Mouse (Mus musculus): ENCODE results near the gene Cdkl4.
"Not testable (repeated sequence)": the region's sequence is repeated elsewhere in the genome, so short reads cannot be mapped to it uniquely, and the experiment has no call there.

Gene Cdkl4

DNA sequence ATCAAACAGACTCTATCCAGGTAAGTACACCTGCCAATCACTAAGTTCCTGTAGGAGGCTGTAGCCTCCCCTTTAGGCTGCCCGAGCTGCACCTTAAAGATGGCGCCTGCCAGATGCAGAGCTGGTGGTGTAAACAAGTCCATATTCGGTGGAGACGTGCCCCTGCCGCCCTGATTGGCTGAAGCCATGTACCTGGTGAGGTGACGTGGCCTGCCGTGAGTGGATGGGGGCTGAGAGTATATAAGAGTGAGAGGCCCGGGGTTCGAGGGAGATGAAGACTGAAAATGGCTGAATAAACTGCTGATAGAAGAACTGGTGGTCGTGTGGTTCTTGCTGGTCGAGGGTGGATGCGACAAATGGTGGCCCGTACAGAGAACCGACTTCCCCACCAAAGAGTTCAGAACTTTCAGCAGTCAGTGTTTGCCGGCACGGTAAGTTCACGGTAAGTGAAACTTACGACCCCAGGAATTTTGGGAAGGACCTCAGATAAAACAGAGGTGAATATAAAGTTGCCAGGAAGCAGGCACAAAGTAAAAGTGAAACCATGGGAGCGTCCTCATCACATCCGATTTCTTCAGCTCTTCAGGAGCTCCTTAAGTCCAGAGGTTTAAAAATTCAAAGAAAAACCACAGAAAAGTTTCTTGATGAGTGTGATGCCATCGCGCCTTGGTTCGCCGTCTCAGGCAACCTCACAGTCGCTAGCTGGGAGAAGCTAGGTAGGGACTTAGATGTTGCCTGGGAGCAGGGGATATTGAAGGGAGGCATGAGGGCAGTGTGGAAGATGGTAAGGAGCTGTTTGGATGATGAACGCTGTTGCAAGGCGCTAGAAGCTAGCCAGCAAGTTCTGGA lies 13.6 kb downstream of the Cdkl4 start:
- not testable (repeated sequence) for DNase-seq

DNA sequence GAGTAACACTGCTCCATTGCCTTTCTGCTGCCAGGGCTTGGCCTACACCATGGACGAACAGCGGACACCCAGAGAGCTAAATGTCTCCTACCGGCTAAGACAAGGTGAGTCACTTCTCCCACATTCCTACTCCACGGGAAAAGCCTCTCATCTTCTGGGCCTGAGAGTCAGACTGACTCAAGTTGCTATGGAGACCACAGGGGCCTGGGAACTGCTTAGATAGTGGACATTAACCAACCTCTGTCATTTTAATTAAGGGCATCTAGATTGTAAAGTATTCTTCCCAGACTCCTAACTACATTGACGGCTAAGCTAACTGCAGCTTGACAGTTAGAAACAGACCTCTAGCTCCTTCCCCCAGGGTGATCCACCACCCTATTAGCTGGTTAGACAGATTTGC lies 14.8 kb downstream of the Cdkl4 start:
- no peak for DNase-seq

DNA sequence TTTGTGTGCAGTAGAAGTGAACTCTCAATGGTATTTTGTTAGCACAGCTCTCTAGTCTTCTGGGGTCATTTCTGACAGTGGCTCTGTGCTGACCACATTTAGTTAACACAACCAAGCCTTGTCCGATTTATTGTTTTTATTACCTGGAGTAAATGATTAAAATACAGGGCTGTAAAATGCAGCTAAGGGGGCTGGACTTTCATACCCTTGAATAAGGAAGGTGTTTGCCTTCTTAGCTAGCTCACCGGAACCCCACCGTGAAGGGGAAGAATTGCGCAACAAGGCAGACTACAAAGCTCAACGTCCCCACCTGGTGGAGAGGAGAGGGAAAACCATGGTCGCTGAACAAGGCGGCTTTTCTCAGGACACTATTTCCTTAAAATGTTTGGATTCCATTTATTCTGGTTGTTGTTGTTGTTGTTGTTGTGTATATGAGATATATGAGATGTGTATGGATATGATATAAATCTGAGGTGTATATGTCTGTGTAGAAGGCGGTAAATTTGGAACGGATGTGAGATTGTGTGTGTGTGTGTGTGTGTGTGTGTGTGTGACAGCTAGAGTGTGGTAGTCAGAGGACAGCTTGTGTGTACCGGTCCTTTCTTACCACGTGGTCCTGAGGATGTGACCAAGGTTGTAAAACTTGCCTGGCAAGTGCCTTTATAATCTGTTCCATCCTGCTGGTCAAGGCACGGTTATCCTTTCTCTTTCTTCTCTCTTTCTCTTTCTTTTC lies 16.8 kb downstream of the Cdkl4 start:
- DNase-seq = peak; percentile 63

DNA sequence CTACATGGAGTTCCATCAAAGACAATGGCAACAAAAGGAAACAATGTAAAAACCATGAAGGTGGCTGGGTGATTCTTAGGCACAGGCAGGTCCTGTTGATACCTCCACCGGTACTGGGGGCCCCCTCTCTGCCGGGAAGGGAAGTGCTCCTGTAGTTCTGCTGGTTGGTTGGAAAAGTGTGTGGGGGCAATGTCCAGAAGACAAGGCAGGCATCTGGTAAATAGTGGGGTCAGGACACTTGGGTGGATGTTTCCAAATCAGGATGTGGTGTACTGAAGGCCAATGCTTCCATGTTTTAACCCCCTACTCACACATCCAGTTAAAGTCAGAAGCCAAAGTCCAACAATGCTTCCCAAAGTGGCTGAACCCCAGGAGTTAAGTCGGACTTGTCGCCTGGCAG lies 17.9 kb downstream of the Cdkl4 start:
- no peak for DNase-seq

DNA sequence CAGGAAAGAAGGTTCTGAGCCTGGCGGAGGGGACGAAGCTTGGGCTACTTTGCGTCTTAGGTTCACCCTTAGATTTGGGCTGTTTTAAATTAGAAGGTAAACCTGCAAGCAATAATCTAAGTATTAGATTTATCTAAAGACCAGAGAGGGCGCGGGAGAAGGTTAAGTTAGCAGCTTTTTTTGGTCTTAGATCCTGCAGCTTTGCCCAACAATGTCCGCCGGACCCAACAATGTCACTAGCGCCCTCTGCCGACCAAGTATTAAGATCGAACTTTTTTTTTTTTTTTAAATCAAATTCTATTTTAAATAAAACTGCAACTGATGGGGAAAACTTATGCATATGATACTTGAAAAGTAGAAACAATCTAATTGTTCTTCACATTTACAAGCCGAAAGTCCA lies 18.6 kb downstream of the Cdkl4 start:
- no peak for DNase-seq

DNA sequence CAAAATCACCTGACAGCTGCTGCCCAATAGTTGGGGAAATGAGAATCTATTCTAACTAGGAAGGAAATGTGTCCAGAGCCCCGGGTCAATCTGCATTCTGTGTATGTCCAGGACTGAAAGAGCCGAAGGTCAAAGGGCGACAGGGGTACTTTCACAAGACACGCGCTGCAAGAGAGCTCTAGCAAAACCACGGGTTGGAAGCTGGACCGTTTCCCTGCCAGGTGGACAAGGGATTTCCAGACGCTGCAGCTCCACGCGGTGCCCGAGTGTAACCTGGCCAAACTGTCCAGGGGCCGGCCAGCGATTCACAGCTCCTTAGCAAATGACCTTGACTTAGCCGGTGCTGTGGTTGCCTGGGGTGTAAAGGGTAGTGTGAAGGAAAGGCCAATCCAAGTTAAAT lies 19.0 kb downstream of the Cdkl4 start:
- DNase-seq = no peak

DNA sequence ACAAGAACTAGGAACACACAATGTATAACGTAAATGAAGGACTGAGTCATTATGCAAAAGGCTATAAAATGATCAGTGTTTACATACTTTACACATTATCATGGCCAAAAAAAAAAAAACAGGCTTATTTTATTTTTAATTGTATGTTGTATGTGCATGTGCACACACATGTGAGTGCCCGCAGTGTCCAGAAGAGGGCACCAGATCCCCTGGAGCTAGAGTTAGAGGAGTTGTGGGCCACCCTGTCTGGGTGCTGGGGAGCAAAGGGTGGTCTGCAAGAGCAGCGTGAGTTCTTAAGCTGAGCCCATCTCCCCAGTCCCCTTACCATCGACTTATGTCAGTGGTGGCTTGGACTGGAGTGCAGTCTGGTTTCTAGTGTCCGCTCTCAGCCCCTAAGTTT lies 20.2 kb downstream of the Cdkl4 start:
- no peak for DNase-seq

DNA sequence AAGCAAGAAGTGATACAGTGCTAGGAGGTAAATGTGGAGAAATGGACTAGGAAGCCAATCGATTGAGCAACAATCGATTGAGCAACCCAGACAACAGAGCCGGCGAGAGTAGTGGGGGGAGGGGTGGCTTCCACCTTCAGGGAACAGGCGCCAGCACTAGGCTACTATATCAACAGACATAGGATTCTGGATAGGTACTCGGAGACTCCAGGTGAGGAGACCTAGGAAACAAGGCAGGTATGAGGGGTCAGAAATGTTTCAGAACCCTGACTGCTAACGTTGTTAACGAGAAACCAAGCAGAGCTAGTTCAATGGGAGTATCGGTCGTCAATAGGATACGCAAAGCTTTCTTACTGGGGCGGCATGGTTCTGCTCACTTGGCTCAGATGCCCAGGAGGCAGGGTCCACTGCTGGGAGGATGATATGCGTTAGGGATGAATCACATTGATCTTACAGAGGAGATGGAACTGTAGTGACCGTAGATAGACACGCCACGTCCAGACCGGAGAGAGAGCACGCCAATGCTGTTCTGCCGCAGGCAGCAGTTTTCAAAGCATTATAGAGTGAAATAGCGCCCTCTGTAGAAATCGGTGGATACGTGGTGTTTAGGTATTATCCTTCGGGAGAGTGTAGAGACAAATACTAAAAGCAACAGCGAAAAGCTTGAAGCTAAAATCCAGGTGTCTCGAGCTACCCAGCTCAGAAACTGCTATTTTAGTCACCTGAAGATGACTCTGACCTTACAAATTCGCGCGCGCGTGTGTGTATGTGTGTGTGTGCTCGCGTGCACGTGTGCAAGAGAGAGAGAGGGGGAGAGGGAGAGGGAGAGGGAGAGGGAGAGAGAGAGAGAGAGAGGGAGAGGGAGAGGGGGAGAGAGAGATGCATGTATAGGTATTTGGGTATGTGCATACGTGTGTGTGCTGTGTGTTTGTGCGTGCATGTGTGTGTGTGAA lies 24.0 kb downstream of the Cdkl4 start:
- peak; percentile 80 for DNase-seq

DNA sequence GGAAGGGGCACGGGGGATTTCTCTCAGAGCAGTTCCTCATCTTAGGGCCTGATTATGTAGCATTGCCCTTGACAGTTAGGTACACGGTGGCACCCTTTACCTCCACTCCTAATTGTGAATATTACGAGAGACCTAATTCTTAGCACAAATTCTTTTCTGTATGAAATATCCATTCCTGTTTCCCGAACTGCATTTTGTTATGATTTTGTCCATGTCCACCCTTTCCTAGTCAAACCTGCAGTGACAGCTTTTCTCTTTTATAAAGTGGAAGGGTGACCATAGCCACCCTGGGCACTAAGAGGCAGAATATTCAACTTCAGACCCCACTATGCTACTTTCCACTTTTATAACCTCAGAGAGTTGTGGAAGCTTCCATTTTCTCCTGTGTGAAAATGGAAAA lies 25.0 kb downstream of the Cdkl4 start:
- no peak for DNase-seq

DNA sequence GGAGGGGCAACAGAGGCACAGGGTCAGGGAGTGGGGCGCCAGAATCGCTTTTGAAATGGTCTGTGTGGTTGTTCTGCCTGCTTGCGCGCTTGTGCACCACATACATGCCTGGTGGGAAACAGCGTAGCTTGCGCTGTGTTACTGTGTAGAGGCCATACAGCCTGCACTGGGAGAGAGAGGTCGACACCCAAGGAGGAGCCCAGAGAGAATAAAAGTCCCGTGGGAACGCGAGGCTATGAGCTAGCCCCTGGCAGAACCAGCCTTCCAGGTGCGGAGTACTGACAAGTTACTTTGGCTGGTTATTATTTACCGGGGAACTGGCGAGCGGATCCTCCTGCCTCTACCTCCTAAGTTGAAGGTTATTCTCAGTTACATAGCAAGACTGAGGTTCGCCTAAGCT lies 26.6 kb downstream of the Cdkl4 start:
- no peak for DNase-seq

DNA sequence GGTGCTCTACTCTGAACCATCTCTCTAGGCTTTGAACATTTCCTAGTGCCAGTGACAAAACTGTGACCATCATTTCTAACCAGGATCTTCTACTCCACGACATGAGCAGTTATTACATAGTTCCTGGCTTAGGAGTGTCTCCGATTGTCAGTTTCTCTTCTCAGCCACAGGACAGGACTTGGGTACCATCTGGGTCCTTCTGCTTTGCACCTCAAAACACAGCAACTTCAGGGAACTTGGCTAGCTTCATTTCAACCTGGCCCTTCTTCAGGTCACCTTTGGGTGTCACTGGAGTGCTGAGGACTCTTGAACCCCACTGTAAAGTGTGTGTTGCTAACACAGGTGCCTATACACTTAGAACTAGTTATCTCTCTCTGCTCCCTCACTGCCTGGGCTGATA lies 30.8 kb downstream of the Cdkl4 start:
- no peak for DNase-seq

DNA sequence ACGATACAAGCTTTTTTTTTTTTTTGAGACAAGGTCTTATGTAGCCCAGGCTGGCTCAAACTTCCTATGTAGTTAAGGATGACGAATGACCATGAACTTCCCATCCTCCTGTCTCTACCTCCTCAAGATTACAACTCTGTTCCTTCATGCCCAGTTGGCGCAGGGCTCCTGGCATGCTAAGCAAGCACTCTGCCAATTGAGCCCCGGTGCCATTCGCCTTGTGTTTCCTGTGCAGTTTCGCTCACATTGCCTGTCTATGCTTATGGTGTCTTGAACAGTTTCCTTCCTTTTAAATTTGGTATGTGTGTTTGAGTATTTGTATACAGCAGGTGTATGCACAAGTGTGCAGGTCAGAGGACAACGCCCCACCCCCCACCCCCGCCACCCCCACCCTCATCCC lies 31.4 kb downstream of the Cdkl4 start:
- DNase-seq = no peak

DNA sequence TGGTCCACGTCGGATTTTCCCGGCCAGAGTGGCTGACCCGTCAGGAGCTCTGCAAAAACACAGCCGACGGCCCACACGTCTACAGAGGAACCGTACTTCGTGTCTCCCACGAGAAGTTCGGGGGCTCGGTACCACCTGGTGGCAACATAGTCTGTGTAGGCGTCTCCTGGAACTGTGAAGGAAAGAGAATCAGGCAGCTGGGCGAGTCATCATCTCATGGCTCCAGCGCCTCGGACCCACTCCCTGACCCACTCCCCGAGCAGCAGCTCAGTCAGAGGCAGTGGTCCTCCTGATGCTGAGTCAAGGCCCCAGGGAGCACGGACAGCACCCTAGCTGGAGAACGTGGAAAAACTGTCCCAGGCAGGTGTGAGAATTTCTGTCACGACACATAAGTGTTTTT lies 34.0 kb downstream of the Cdkl4 start:
- no peak for DNase-seq

DNA sequence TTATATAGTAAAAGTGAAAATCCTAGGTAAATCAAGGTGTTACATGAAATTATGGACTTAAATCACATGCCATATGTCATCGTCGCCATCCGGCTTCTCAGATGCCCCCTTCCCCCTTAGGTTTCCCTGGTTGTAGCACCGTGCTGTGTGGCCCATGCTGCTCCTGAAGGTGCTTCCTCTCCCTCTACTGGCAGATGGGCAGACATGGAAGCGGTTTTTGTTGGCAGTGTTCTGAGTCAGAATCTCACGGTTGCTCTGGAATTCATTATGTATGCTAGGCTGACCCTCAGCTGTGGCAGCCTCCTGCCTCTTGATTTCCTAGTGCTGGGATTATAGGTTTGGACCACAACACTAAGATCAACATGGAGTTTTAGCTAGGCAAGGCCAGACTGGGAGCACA lies 40.5 kb downstream of the Cdkl4 start:
- no peak for DNase-seq

DNA sequence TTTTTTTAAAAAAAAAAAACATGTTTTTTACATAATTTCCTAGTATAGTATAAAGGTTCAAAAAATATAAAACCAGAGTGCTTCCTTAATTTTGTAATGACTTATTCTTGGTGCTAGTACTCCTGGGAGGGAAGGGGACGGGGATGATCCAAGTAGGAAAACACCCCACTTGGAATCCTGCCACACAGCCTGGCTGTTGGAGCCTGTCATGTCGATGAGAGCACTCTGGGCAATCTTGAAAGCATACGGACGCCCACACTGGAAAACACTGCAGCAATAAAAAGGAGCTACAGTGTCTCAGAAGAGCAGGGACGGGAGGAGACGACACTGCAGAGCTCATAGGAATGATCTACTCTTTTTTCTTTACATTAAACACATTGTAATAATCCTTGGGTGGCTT lies 42.0 kb downstream of the Cdkl4 start:
- no peak for DNase-seq

DNA sequence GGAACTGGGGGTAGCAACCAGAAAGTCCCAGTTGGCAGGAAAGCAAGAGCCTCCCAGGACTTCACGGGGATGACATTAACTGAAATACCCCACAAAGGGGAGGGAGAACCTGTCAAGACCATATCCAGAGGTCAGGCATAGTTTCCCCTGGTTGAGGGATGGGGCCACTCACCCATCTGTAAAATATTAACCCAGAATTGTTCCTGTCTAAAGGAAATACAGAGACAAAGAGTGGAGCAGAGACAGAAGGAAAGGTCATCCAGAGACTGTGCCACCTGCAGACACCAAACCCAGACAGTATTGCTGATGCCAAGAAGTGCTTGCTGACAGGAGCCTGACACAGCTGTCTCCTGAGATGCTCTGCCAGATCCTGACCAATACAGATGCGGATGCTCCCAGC lies 46.3 kb downstream of the Cdkl4 start:
- not testable (repeated sequence) for DNase-seq

DNA sequence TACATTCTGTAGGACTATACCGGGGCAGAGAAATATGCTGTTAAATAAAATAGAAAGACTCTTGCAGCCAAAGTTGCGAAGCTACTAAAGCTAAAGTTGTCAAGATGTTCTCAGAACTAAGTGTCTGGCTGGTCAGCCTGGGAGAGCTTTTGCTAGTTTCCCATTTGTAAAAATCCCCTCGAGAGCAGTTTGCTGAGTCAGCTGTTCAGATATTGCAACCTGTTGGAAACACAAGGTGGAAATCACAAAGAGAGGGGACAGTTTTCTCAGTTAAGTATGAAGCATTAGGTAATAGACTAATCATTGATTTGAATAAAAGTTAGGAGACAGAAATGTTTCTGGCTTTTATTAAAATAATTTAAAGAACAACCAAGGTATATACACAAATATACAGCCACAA lies 54.4 kb downstream of the Cdkl4 start:
- DNase-seq = no peak

DNA sequence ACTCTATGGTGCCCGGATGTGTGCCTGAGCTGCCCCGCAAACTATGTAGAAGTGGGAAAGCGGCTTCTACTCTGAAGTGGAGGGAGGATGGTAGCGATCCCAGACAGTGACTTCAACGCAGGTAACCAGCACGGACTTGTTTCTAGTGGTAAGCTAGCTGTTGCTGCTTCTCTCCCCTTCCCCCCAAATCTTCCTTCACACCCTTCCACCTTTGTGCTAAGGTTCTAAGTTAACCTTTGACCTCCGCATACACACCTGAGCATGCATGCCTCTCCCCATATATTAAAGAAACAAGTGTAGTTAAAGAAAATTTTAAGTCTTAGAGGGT lies 55.4 kb downstream of the Cdkl4 start:
- DNase-seq = no peak

DNA sequence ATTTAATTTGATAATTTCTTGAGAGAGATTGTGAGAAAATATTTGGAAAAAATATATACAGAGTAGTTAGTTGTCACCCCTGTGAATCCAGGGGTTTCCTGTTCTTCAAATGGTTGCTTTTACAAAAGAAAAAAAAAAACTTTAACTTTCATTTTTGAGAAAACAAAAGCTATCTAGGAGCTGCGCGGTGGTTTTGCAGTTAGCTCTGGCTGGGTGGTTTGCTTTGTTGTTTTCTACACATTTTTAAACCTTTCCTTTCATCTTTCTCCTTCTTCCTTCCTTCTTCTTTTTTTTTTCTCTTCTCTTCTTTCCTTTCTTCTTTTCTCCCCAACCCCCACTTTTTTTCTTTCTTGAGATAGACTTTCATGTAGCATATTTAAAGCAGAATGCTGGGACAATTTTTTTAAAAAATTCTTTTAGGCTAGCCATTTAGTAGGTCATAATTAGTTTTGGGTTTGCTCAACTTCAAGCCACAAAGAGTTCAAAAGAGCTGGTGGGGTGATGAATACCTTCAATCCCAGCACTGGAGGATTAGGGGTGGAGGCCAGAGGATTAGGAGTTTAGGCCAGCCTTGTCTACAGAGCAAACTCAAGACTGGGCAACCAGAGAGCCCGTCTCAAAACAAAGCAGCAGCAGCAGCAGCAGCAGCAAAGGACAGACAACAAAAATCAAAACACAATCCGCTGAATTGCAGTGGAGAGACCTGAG lies 55.9 kb downstream of the Cdkl4 start:
- DNase-seq = no peak

DNA sequence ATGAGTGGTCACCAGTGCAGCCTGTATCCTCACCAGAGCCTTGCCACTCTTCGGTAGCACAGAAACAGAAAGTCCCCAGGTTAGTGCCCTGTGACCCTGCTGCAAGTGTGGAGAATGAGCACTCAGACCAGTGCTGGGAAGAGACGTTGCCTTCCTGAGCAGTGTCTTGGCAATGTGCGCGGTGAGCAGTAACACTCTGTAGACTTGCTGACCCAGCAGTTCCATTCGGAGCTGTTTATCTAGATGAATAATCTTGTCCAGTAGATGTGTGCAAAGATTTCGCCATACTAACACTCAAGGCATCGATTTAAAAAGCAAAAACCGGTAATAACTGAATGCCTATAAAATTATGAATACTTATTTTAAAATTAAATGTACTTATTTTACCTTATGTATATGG lies 57.1 kb downstream of the Cdkl4 start:
- no peak for DNase-seq

DNA sequence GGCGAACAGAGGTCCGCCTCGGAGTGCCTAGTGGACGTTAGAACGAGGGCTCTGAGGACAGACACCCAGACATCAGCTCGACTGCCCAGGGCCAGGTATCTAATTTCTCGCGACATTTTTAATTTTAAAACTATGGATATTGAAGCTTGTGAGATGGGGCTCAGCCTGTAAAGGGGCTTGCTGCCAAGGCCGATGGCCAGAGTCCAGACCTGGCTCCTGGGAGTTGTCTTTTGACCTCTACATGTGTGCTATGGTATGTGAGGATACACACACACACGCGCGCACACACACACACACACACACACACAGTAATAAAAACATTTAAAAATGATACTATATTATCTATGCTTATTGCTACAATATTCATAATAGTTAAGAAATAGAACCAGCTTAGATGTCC lies 58.8 kb downstream of the Cdkl4 start:
- DNase-seq = no peak

DNA sequence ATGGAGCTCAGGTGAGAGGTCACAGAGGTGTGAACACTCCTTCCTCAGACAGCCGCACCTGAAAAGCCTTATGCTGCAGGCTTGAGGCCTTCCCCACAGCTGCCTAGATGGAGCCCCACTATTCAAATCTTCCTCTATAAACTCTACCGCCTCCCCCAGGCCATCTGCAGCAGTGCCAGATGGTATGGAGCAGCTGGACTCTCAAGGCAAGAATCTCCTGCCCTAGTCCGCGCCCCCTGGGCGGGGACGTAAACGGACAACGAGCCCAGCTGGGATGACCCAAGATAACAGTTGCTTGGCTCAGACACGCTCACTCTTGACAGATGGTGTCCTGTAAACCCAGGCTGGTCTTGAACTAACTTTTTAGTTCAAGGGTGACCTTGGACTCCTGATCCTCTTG lies 60.4 kb downstream of the Cdkl4 start:
- DNase-seq = no peak

DNA sequence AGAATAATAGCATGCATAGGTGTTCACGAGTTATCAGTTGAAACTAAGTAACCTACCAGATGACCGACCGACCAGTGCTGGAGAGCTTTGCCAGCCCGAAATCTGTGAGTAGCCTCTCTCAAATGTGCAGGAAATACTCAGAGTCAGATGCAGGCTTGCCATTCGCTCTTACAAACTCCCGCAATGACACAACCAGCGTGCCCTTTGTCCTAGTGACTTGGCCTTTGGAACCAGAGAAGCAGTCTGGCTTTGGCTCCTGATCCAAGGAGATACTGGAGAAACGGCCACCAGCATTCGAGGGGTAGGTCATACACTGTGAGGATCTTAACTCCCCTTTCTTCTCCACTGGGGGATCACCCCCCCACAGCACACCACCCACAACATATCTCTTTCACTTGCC lies 61.7 kb downstream of the Cdkl4 start:
- DNase-seq = no peak

Measured in cerebellum, adult 11-12 months (tissue).